Mouse (Mus musculus): ENCODE data around the gene Ndrg2.
"Not testable (repeated sequence)": the region's sequence is repeated elsewhere in the genome, so short reads cannot be mapped to it uniquely, and the experiment has no call there.

Gene Ndrg2

GRCm38 (mm10) chr14:51913960-51914762 lies at the start of gene Ndrg2:
Ndrg2 (minus strand) TSS chr14:51914158.
- peak; percentile 48 to 66 for DNase-seq

GRCm38 (mm10) chr14:51960316-51960715 lies 46.4 kb upstream of the Ndrg2 start:
- no peak for DNase-seq

- no peak for DNase-seq
These were observed 29.4 kb upstream of the Ndrg2 start for GRCm38 (mm10) chr14:51943336-51943735.

- no peak for DNase-seq
These were observed 28.3 kb upstream of the Ndrg2 start for GRCm38 (mm10) chr14:51942236-51942635.

GRCm38 (mm10) chr14:51941577-51941976 lies 27.6 kb upstream of the Ndrg2 start:
- DNase-seq, result no peak

- no peak for DNase-seq
These were observed 27.1 kb upstream of the Ndrg2 start for GRCm38 (mm10) chr14:51940944-51941560.

GRCm38 (mm10) chr14:51939005-51939404 lies 25.0 kb upstream of the Ndrg2 start:
- no peak for DNase-seq

- DNase-seq, result no peak
These were observed 18.4 kb upstream of the Ndrg2 start for GRCm38 (mm10) chr14:51932092-51933020.

GRCm38 (mm10) chr14:51930824-51931223 lies 16.9 kb upstream of the Ndrg2 start:
- DNase-seq, result peak; percentile 32 to 69

- no peak for DNase-seq
These were observed 16.0 kb upstream of the Ndrg2 start for GRCm38 (mm10) chr14:51929968-51930367.

GRCm38 (mm10) chr14:51929309-51929943 lies 15.5 kb upstream of the Ndrg2 start:
- peak in 1 of 2 experiments; percentile 25 for DNase-seq

- DNase-seq, result not testable (repeated sequence)
These were observed 13.0 kb upstream of the Ndrg2 start for GRCm38 (mm10) chr14:51926930-51927329.

GRCm38 (mm10) chr14:51923492-51923891 lies 9.5 kb upstream of the Ndrg2 start:
- no peak for DNase-seq

GRCm38 (mm10) chr14:51922910-51923309 lies 9.0 kb upstream of the Ndrg2 start:
- DNase-seq, result no peak

GRCm38 (mm10) chr14:51922571-51922865 lies 8.6 kb upstream of the Ndrg2 start, which contains the start of gene Rnase13:
Rnase13 (minus strand) TSS chr14:51922773.
- no peak for DNase-seq

- peak in 1 of 2 experiments; percentile 29 for DNase-seq
These were observed 8.0 kb upstream of the Ndrg2 start for GRCm38 (mm10) chr14:51921759-51922570.

- no peak for DNase-seq
These were observed 5.0 kb upstream of the Ndrg2 start for GRCm38 (mm10) chr14:51918966-51919365.

GRCm38 (mm10) chr14:51918125-51918524 lies 4.2 kb upstream of the Ndrg2 start, which contains the start of gene Tppp2:
Tppp2 (plus strand) TSS chr14:51918425.
- DNase-seq, result no peak

GRCm38 (mm10) chr14:51916539-51916938 lies 2.6 kb upstream of the Ndrg2 start:
- no peak for DNase-seq

GRCm38 (mm10) chr14:51915030-51915429 lies 1.1 kb upstream of the Ndrg2 start:
- DNase-seq, result no peak

GRCm38 (mm10) chr14:51913062-51913959 lies 647 bp downstream of the Ndrg2 start:
- peak; percentile 67 to 77 for DNase-seq
